Mouse (Mus musculus) left cerebral cortex, adult 8-10 months (tissue): Measurements from ENCODE around the gene Csf2. TPM values are rescaled to one million over a fixed set of nuclear protein-coding genes. Genes with fewer than 3 reads are reported as not detected.

Source experiments
- total RNA-seq, 4 experiments: library from RNA; stranded (reverse); gene quantifications; 2 replicates each; pipeline ENCODE4 v1.2.4; 2022

The Csf2 gene
- total RNA-seq, 4 experiments from 2014 or later: not detected

Other genes with a start within 250 kb of the Csf2 start
- gene Slc22a4, start 221.6 kb downstream of the Csf2 start, total RNA-seq: 1 to 10 TPM; 5.4 to 8.6 (median 6.9) TPM
- gene Pdlim4, start 180.7 kb downstream of the Csf2 start, total RNA-seq: 10 to 100 TPM; 13.9 to 20.5 (median 15.7) TPM
- gene P4ha2, start 149.6 kb downstream of the Csf2 start, total RNA-seq: 10 to 100 TPM; 18.1 to 22.4 (median 20.0) TPM
- not detected for gene Il3, start 17.6 kb upstream of the Csf2 start, total RNA-seq
- 100 to 1,000 TPM; 190 to 233 (median 201) TPM for gene Acsl6, start 54.1 kb upstream of the Csf2 start, total RNA-seq
- not detected for gene Meikin, start 121.0 kb upstream of the Csf2 start, total RNA-seq
- gene Fnip1, start 188.5 kb upstream of the Csf2 start, total RNA-seq: 10 to 100 TPM; 37.6 to 42.0 (median 39.5) TPM